Mouse (Mus musculus) hindbrain, embryonic 11.5 days (tissue): ENCODE data around the gene Col13a1. TPM values are rescaled to one million over a fixed set of nuclear protein-coding genes. Genes with fewer than 3 reads are reported as not detected.

Experiments
- ATAC-seq: fragments of 200-750 bp; cut with Nextera tagmentation; 2 replicates; pipeline ENCODE4 v1.8.0; 2017; ENCODE audit warnings: mild to moderate bottlenecking, moderate TSS enrichment, moderate library complexity; ENCODE audit not compliant: low FRiP score
- DNase-seq: peaks from one replicate; pipeline ENCODE4 v3.0.0-alpha.2; 2015; ENCODE audit warnings: low spot score
- H3K27ac ChIP-seq: fragments of 300-500 bp; sonication (generic); 2 replicates; pipeline ENCODE4 v1.5.1; 2014; ENCODE audit warnings: mild to moderate bottlenecking, low read depth, low read length
- H3K27me3 ChIP-seq: fragments of 300-500 bp; sonication (generic); 2 replicates; pipeline ENCODE4 v1.6.1; 2014; ENCODE audit warnings: mild to moderate bottlenecking, low read length, moderate library complexity, mixed read lengths; ENCODE audit not compliant: control insufficient read depth, insufficient read depth
- H3K36me3 ChIP-seq: fragments of 300-500 bp; sonication (generic); 2 replicates; pipeline ENCODE4 v1.6.1; 2014; ENCODE audit warnings: mild to moderate bottlenecking, low read length, moderate library complexity, mixed read lengths; ENCODE audit not compliant: control insufficient read depth, insufficient read depth
- H3K4me1 ChIP-seq: fragments of 300-500 bp; sonication (generic); replicated peaks from 2 replicates; pipeline ENCODE4 v1.6.1; 2014; ENCODE audit warnings: low read length, mixed read lengths; ENCODE audit not compliant: control insufficient read depth, insufficient read depth
- H3K4me2 ChIP-seq: fragments of 300-500 bp; sonication (generic); replicated peaks from 2 replicates; pipeline ENCODE4 v1.6.1; 2014; ENCODE audit warnings: mild to moderate bottlenecking, low read depth, low read length
- H3K4me3 ChIP-seq: fragments of 300-500 bp; sonication (generic); 2 replicates; pipeline ENCODE4 v1.5.1; 2014; ENCODE audit warnings: low read depth, low read length
- H3K9ac ChIP-seq: fragments of 300-500 bp; sonication (generic); 2 replicates; pipeline ENCODE4 v1.6.1; 2014; ENCODE audit warnings: low read depth, low read length
- H3K9me3 ChIP-seq: fragments of 300-500 bp; sonication (generic); 2 replicates; pipeline ENCODE4 v1.6.1; 2016; ENCODE audit warnings: low read length; ENCODE audit not compliant: control insufficient read depth
- WGBS: fragments of 180-500 bp; shearing (Covaris S2); extraction: QIAGEN DNeasy Blood & Tissue Kit; methylation state at CpG from one replicate; pipeline ENCODE4 v1.1.7; 2014; 5-methylcytosine and 5-hydroxymethylcytosine counted together
- polyA plus RNA-seq: library from polyadenylated mRNA; unstranded; fragments of >200 nt; fragmentation: Nextera tagmentation; extraction: Ambion mirVana; gene quantifications from 2 replicates; pipeline ENCODE4 v1.2.1, GENCODE M21; 2014

The Col13a1 gene
- polyA plus RNA-seq, 1 experiment from 2014 or later = 1.5 TPM

DNA sequence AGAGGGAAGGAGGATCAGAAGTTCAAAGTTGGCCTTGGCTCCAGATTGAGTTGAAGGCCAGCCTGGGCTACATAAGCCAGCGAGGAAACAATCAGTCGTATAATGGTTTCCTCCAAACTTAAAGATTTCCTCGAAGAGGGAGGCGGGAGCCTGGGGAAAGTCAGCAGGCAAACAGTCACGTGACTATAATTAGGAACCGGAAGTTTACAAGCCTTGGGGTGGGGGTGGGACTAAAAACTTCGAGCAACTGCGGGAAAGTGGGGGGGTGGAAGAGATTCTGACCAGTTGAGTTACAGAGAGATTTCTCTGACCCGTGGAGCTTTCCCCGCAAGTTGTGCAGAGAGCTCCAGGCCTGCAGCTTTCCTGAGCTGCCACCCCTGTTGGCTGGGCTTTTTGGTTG, 183.9 kb downstream of the Col13a1 start:
- WGBS = 65% methylated on average over 10 of the region's 10 CpGs
- Histone ChIP-seq H3K4me2 (no peak overlapping the region), H3K4me1 (no peaks in the 10 kb centered on the region), H3K36me3 (no peaks in the 10 kb centered on the region), H3K4me3 (no peak overlapping the region), H3K9me3 (no peaks in the 10 kb centered on the region), H3K27me3 (no peaks in the 10 kb centered on the region), H3K27ac (no peak overlapping the region), H3K9ac (no peak overlapping the region)
- no peak for ATAC-seq
- DNase-seq = no peak

DNA sequence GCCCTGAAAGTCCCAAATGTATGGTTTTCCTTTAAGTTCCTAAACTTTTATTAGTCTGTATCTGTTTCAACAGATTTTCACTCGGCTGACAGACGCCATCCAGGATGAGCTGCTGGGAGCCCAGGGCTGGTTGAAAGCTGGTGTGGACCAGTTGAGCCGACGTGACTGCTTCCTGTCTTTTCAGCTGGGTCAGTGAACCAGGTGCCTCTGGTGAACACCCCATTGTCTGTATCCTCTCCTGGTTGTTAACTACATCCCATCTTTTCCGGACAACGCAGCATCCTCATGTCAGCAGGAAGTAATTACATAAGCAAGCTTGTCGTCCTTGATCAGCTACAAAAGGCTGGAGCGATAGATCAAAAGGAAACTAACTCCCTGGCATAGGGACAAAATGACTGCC, 185.9 kb downstream of the Col13a1 start:
- no peaks in the 10 kb centered on the region for H3K27me3 ChIP-seq
- H3K9ac ChIP-seq = no peak overlapping the region
- WGBS = 58% methylated on average over 8 of the region's 8 CpGs
- no peaks in the 10 kb centered on the region for H3K4me1 ChIP-seq
- H3K27ac ChIP-seq = no peak overlapping the region
- DNase-seq (no peak), ATAC-seq (no peak)
- H3K4me3 ChIP-seq = no peak overlapping the region
- no peaks in the 10 kb centered on the region for H3K9me3 ChIP-seq
- no peaks in the 10 kb centered on the region for H3K36me3 ChIP-seq
- no peak overlapping the region for H3K4me2 ChIP-seq

DNA sequence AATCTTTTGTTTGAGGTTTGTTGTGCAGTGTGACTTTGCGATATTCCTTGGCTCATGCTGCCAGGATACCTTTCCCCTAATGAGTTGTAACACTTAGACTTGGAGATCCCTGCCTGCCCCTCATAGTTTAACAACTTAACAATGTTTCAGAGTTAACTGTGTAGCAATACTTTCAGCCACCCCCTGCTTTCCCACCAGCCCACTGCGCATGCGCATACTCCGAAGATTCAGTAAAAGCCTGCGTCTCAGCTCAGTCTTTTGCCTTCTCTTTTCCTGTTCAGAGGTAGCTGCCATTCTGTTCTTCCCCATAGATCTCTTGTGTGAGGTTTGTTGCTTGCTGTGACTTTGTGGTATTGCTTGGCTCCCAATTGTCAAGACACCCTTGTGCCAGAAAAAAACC, 190.4 kb downstream of the Col13a1 start:
- no peak overlapping the region for H3K4me3 ChIP-seq
- no peak overlapping the region for H3K4me2 ChIP-seq
- H3K9ac ChIP-seq = no peak overlapping the region
- H3K4me1 ChIP-seq = no peaks in the 10 kb centered on the region
- 94% methylated on average over 5 of the region's 5 CpGs for WGBS
- H3K27me3 ChIP-seq = no peaks in the 10 kb centered on the region
- no peaks in the 10 kb centered on the region for H3K9me3 ChIP-seq
- DNase-seq (no peak), ATAC-seq (no peak)
- H3K27ac ChIP-seq = no peak overlapping the region
- no peaks in the 10 kb centered on the region for H3K36me3 ChIP-seq

Other genes with a start within 250 kb of the Col13a1 start
- gene H2afy2, start 195.0 kb downstream of the Col13a1 start, polyA plus RNA-seq = 235 and 259 TPM in 2 replicates
- gene Neurog3, start 154.0 kb upstream of the Col13a1 start, polyA plus RNA-seq = 2.1 and 2.5 TPM in 2 replicates
- 6.7 and 7.2 TPM in 2 replicates for gene Fam241b, start 164.8 kb upstream of the Col13a1 start, polyA plus RNA-seq